Mouse (Mus musculus): ENCODE data around the gene Elovl5. TPM values are rescaled to one million over a fixed set of nuclear protein-coding genes. Genes with fewer than 3 reads are reported as not detected.

The Elovl5 gene
- total and polyA plus RNA-seq, 2 experiments from 2014 or later, result 61.1 to 83.4 TPM

- H3K4me2 ChIP-seq (ENCODE audit: low read depth), result peak overlapping the region; percentile 87
- ATAC-seq (no peak), DNase-seq (no peak)
- H3K27me3 ChIP-seq (ENCODE audit: insufficient read depth, low read length), result no peaks in the 10 kb centered on the region
- H3K36me3 ChIP-seq (ENCODE audit: insufficient read depth), result no peaks in the 10 kb centered on the region
- no peaks in the 10 kb centered on the region for H3K9me3 ChIP-seq (ENCODE audit: low read length)
- H3K4me3 ChIP-seq (ENCODE audit: low read depth, low read length), result peak overlapping the region; percentile 91
- no peak overlapping the region for H3K27ac ChIP-seq (ENCODE audit: low read depth, low read length)
- WGBS, result 64% methylated on average over 5 of the region's 5 CpGs
- peaks cover 12% of the 10 kb centered on the region; the same call in 1 of the 2 replicates for H3K4me1 ChIP-seq (ENCODE audit: insufficient read depth)
- H3K9ac ChIP-seq, result no peak overlapping the region
- TF ChIP-seq CTCF (IDR thresholded peaks at IDR 0.05; ENCODE audit: low read depth), result no peak
Observed at GRCm38 (mm10) chr9:77918961-77919670, 2.0 kb downstream of the Elovl5 start.

- WGBS, result 75% methylated on average over 3 of the region's 3 CpGs
- Histone ChIP-seq H3K9ac (no peak overlapping the region), H3K4me1 (ENCODE audit: insufficient read depth) (peaks cover 12% of the 10 kb centered on the region; the same call in 1 of the 2 replicates), H3K27ac (ENCODE audit: low read depth, low read length) (no peak overlapping the region), H3K4me3 (ENCODE audit: low read depth, low read length) (no peak overlapping the region), H3K9me3 (ENCODE audit: low read length) (no peaks in the 10 kb centered on the region), H3K36me3 (ENCODE audit: insufficient read depth) (no peaks in the 10 kb centered on the region), H3K27me3 (ENCODE audit: insufficient read depth, low read length) (no peaks in the 10 kb centered on the region), H3K4me2 (ENCODE audit: low read depth) (no peak overlapping the region)
- DNase-seq, result no peak
- TF ChIP-seq CTCF (IDR thresholded peaks at IDR 0.05; ENCODE audit: low read depth), result no peak
- ATAC-seq, result no peak
Observed at GRCm38 (mm10) chr9:77920481-77920880, 3.3 kb downstream of the Elovl5 start.

DNA sequence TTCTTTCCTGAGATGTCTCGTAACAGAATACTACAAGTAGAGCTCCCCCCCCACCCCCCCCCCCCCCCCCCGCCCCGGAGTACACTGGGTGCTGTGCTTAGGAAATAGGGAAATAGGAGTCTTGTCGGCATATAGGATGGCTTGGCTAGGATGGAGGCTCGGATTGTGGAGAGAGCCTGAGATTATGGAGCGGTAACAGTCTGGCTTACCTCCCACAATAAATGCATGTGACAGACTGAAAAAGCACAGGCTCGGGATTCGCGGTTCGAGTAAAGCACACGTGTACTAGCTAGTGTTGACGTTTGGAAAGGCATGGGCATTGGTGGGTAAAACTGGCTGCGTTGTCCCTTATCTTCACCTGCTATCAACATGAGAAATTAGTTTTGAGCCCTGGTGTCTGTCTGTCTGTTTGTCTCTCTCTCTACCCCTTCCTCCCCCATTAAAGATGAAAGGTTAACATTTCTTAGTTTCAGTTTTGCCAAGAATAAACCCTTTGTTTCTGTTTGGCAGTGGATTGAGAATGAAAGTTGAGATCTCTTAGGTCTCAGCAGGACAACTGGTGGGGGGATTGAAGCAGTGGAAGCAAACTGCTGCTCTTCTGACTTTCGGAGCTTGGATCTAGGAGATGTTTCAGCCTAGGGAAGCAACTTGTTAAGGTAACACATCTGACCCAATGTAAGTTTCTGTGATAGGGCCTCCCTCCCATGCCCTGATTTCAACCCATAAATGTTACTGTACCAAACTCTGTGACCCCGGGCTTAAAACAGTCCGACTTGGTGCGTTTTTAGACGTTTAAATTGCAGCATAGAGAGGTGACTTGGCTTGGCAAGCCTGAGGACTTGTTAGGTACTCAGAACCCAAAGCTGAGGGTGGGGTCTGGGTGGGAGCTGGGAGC is 4.4 kb downstream of the Elovl5 start:
- H3K36me3 ChIP-seq (ENCODE audit: insufficient read depth), result no peaks in the 10 kb centered on the region
- TF ChIP-seq CTCF (IDR thresholded peaks at IDR 0.05; ENCODE audit: low read depth), result no peak
- no peak overlapping the region for H3K9ac ChIP-seq
- ATAC-seq (no peak), DNase-seq (no peak)
- peaks cover 12% of the 10 kb centered on the region; the same call in 1 of the 2 replicates for H3K4me1 ChIP-seq (ENCODE audit: insufficient read depth)
- WGBS, result 65% methylated on average over 16 of the region's 18 CpGs
- no peaks in the 10 kb centered on the region for H3K27me3 ChIP-seq (ENCODE audit: insufficient read depth, low read length)
- H3K4me2 ChIP-seq (ENCODE audit: low read depth), result no peak overlapping the region
- no peak overlapping the region for H3K4me3 ChIP-seq (ENCODE audit: low read depth, low read length)
- H3K9me3 ChIP-seq (ENCODE audit: low read length), result no peaks in the 10 kb centered on the region
- no peak overlapping the region for H3K27ac ChIP-seq (ENCODE audit: low read depth, low read length)

- Histone ChIP-seq H3K4me1 (ENCODE audit: insufficient read depth) (peaks cover 3% of the 10 kb centered on the region; the same call in 1 of the 2 replicates), H3K9me3 (ENCODE audit: low read length) (no peaks in the 10 kb centered on the region), H3K36me3 (ENCODE audit: insufficient read depth) (no peaks in the 10 kb centered on the region), H3K27ac (ENCODE audit: low read depth, low read length) (no peak overlapping the region), H3K27me3 (ENCODE audit: insufficient read depth, low read length) (no peaks in the 10 kb centered on the region), H3K4me3 (ENCODE audit: low read depth, low read length) (no peak overlapping the region), H3K4me2 (ENCODE audit: low read depth) (no peak overlapping the region), H3K9ac (no peak overlapping the region)
- DNase-seq (no peak), ATAC-seq (no peak)
- WGBS, result 89% methylated on average over 8 of the region's 8 CpGs
- no peak for TF ChIP-seq CTCF (IDR thresholded peaks at IDR 0.05; ENCODE audit: low read depth)
Observed at GRCm38 (mm10) chr9:77923774-77924173, 6.6 kb downstream of the Elovl5 start.

DNA sequence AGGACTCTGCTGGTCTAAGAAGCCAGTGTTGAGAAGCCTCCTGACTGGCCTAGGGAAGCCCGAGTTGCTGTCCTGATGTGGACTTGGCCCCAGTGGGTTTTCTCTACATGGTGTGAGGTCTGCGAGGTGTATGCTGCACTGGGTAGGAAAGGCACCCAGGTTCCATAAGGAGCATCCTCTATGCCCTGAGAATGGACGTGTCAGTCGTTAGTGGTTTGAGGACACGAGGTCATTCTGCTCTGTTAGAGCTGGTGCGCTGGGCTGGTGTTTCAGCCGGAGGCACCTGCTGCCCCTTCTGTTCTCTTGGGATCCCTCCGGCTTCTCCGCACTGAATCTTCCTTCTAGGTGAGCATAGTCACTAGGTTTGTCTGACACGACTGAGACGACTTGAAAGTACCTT is 7.0 kb downstream of the Elovl5 start:
- WGBS, result 73% methylated on average over 11 of the region's 11 CpGs
- Histone ChIP-seq H3K27ac (ENCODE audit: low read depth, low read length) (peak overlapping the region; percentile 15; the same call in 1 of the 2 replicates), H3K36me3 (ENCODE audit: insufficient read depth) (no peaks in the 10 kb centered on the region), H3K4me2 (ENCODE audit: low read depth) (no peak overlapping the region), H3K4me3 (ENCODE audit: low read depth, low read length) (no peak overlapping the region), H3K4me1 (ENCODE audit: insufficient read depth) (no peaks in the 10 kb centered on the region), H3K27me3 (ENCODE audit: insufficient read depth, low read length) (no peaks in the 10 kb centered on the region), H3K9me3 (ENCODE audit: low read length) (no peaks in the 10 kb centered on the region), H3K9ac (no peak overlapping the region)
- no peak for TF ChIP-seq CTCF (IDR thresholded peaks at IDR 0.05; ENCODE audit: low read depth)
- no peak for DNase-seq
- no peak for ATAC-seq

DNA sequence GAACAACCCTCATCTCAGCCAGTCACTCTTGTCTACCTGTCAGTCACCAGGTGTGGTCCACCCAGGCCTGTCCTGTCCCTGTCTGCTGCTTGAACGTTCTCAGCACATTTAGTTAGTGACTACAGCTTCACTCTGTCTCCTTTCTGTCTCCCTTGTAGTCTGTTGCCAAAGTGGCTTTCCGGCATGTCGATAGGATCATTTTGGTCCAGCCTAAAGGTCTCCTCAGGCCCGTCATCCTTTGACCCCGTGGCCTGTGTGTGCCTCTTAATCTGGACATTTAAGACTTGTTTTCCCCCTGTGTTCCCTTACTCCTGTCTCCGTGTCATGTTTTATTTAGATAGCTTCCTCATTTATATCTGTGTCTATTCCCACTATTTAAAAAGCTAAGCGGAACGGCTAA is 9.0 kb downstream of the Elovl5 start:
- H3K27me3 ChIP-seq (ENCODE audit: insufficient read depth, low read length), result no peaks in the 10 kb centered on the region
- DNase-seq (no peak), ATAC-seq (no peak)
- H3K9me3 ChIP-seq (ENCODE audit: low read length), result no peaks in the 10 kb centered on the region
- H3K4me1 ChIP-seq (ENCODE audit: insufficient read depth), result no peaks in the 10 kb centered on the region
- H3K9ac ChIP-seq, result no peak overlapping the region
- no peaks in the 10 kb centered on the region for H3K36me3 ChIP-seq (ENCODE audit: insufficient read depth)
- no peak overlapping the region for H3K27ac ChIP-seq (ENCODE audit: low read depth, low read length)
- no peak for TF ChIP-seq CTCF (IDR thresholded peaks at IDR 0.05; ENCODE audit: low read depth)
- WGBS, result 92% methylated on average over 8 of the region's 8 CpGs
- no peak overlapping the region for H3K4me2 ChIP-seq (ENCODE audit: low read depth)
- no peak overlapping the region for H3K4me3 ChIP-seq (ENCODE audit: low read depth, low read length)

DNA sequence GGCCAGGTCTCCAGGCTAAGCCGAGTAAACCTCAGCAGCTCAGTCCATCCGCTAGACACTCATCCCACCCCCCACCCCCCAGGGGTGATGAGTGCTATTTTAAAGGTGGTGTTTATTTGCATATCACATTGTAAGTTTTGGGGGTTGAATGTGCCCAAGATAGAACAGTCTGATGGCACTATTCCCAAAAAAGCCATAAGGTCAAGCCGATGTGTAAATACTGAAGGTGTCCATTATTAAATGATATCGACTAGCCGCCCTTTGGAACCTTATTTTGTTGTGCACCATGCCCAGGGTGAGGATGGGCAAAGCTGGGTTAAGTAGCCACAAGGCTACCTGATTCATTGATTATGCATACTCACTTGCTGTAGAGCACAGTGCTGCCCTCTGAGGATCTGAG is 9.7 kb downstream of the Elovl5 start:
- Histone ChIP-seq H3K9ac (no peak overlapping the region), H3K36me3 (ENCODE audit: insufficient read depth) (no peaks in the 10 kb centered on the region), H3K9me3 (ENCODE audit: low read length) (no peaks in the 10 kb centered on the region), H3K4me3 (ENCODE audit: low read depth, low read length) (no peak overlapping the region), H3K27ac (ENCODE audit: low read depth, low read length) (no peak overlapping the region), H3K4me2 (ENCODE audit: low read depth) (no peak overlapping the region), H3K4me1 (ENCODE audit: insufficient read depth) (no peaks in the 10 kb centered on the region), H3K27me3 (ENCODE audit: insufficient read depth, low read length) (no peaks in the 10 kb centered on the region)
- WGBS, result 86% methylated on average over 5 of the region's 5 CpGs
- TF ChIP-seq CTCF (IDR thresholded peaks at IDR 0.05; ENCODE audit: low read depth), result no peak
- no peak for ATAC-seq
- no peak for DNase-seq
